Mouse (Mus musculus): ENCODE results near the gene Mybph. TPM values are rescaled to one million over a fixed set of nuclear protein-coding genes. Genes with fewer than 3 reads are reported as not detected.

Mybph gene
- total and polyA plus RNA-seq, 2 experiments from 2014 or later, result 0.12 TPM; not detected in 1

DNA sequence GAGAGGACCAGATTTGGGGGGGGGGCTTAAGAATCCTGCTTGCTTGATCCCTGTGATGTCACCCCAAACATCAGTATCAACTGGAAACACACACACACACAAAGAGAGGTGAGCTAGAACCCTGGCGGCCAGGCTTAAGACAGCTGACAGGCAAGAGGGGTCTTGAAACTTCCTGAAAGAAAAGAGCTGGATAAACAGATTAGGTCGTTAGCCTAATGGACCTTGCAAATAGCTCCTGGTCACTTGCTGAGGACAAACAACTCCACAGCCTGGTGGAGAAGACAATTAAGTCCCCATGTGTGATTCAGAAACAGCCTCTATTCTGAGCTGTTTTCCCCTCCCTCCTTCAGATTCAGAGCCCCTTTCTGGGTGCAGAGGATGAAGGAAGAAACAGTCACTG lies 18.4 kb downstream of the Mybph start:
- 51% methylated on average over 2 of the region's 2 CpGs for WGBS
- H3K27me3 ChIP-seq (ENCODE audit: control insufficient read depth, insufficient read depth, low read length), result no peaks in the 10 kb centered on the region
- no peak for ATAC-seq (ENCODE audit: insufficient read depth, low read depth)

DNA sequence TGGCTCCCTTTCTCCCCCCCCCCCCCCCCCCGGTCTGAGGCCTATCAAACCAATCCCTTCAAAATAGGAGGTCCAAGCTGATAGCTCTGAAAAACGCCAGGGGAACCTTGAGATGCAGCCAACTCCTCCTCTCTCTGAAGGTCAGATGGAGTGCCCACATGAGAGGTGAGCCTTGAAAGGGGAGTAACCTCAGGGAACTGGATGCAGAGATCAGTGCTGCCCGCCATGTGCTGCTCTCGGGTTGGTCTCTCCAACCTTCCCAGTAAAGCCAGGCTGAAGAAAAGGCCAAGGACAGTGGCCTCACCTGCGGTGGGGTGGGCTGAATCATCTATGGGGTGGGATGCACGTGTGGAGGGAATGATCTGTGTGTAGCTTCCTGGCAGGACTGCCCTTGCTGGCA lies 19.1 kb downstream of the Mybph start:
- DNase-seq (ENCODE audit: low spot score) (no peak), ATAC-seq (ENCODE audit: insufficient read depth, low read depth) (no peak)
- Histone ChIP-seq H3K9ac (replicated peaks; ENCODE audit: low read depth, low read length) (no peak overlapping the region), H3K27ac (ENCODE audit: low read depth) (no peak overlapping the region), H3K4me1 (ENCODE audit: control insufficient read depth, insufficient read depth) (peaks cover 31% of the 10 kb centered on the region), H3K36me3 (replicated peaks; ENCODE audit: control insufficient read depth, insufficient read depth, low read length) (no peaks in the 10 kb centered on the region), H3K4me3 (ENCODE audit: low read depth, low read length) (no peak overlapping the region), H3K9me3 (replicated peaks; ENCODE audit: control insufficient read depth, low read length) (0 out of 2 replicates have a peak, but pooled peaks cover 2% of the 10 kb centered on the region), H3K27me3 (ENCODE audit: control insufficient read depth, insufficient read depth, low read length) (no peaks in the 10 kb centered on the region), H3K4me2 (ENCODE audit: low read depth, low read length) (no peak overlapping the region)
- WGBS, result 71% methylated on average over 6 of the region's 6 CpGs
- TF ChIP-seq EP300 (IDR thresholded peaks at IDR 0.05; ENCODE audit: low read depth) (no peak), CTCF (IDR thresholded peaks at IDR 0.05; ENCODE audit: low read depth) (no peak)

More for the DNA sequence above, 18.4 kb downstream of the Mybph start:
- no peak overlapping the region for H3K9ac ChIP-seq (replicated peaks; ENCODE audit: low read depth, low read length)
- TF ChIP-seq CTCF (IDR thresholded peaks at IDR 0.05; ENCODE audit: low read depth) (no peak), EP300 (IDR thresholded peaks at IDR 0.05; ENCODE audit: low read depth) (no peak)
- no peak overlapping the region for H3K4me2 ChIP-seq (ENCODE audit: low read depth, low read length)
- no peak for DNase-seq (ENCODE audit: low spot score)
- 0 out of 2 replicates have a peak, but pooled peaks cover 2% of the 10 kb centered on the region for H3K9me3 ChIP-seq (replicated peaks; ENCODE audit: control insufficient read depth, low read length)
- H3K4me3 ChIP-seq (ENCODE audit: low read depth, low read length), result no peak overlapping the region
- no peak overlapping the region for H3K27ac ChIP-seq (ENCODE audit: low read depth)
- H3K36me3 ChIP-seq (replicated peaks; ENCODE audit: control insufficient read depth, insufficient read depth, low read length), result no peaks in the 10 kb centered on the region
- peaks cover 27% of the 10 kb centered on the region for H3K4me1 ChIP-seq (ENCODE audit: control insufficient read depth, insufficient read depth)

DNA sequence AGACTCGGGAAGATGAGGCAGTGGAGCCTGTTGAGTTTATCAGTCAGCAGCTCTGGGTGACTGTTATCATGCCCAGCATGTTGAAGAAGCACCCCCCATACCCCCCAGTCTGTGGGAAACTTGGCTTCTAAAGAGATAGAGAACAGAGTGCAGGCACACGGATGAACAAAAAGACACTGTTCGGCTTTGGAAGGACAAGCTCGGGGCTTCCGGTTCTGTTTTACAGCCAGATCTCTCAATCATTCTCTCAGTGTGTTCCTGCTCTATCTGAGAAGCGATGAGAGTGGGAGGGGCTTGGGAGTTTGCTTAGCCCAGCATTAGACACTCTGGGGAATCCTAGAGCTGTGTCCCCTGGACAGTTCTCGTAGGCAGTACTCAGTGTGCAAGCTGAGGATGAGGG lies 20.2 kb downstream of the Mybph start:
- Histone ChIP-seq H3K9ac (replicated peaks; ENCODE audit: low read depth, low read length) (no peak overlapping the region), H3K9me3 (replicated peaks; ENCODE audit: control insufficient read depth, low read length) (no peaks in the 10 kb centered on the region), H3K4me2 (ENCODE audit: low read depth, low read length) (no peak overlapping the region), H3K4me3 (ENCODE audit: low read depth, low read length) (no peak overlapping the region), H3K36me3 (replicated peaks; ENCODE audit: control insufficient read depth, insufficient read depth, low read length) (no peaks in the 10 kb centered on the region), H3K27ac (ENCODE audit: low read depth) (no peak overlapping the region), H3K27me3 (ENCODE audit: control insufficient read depth, insufficient read depth, low read length) (no peaks in the 10 kb centered on the region), H3K4me1 (ENCODE audit: control insufficient read depth, insufficient read depth) (peaks cover 31% of the 10 kb centered on the region)
- TF ChIP-seq CTCF (IDR thresholded peaks at IDR 0.05; ENCODE audit: low read depth) (no peak), EP300 (IDR thresholded peaks at IDR 0.05; ENCODE audit: low read depth) (no peak)
- DNase-seq (ENCODE audit: low spot score) (no peak), ATAC-seq (ENCODE audit: insufficient read depth, low read depth) (0 out of 2 replicates have a peak, but pooled peaks have one; percentile 24)
- 37% methylated on average over 7 of the region's 7 CpGs for WGBS

DNA sequence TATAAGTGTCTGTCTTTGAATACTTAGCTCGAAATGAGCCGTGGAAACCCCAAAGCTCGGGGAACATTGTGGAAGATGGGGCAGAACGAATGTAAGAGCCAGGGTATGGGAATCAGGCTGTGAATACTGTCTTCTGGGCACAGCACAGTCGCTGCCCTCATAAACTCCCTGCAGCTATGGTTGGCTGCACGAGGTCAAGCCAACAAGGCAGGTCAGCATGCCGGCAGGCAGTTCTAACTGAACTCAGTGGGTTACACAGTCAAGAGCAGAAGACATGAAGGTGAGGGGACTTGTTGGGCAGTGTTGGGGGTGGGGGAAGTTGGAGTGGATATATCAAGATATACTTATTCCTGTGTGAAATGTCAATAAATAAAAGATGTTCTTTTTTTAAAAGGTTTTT lies 21.8 kb downstream of the Mybph start:
- Histone ChIP-seq H3K4me1 (ENCODE audit: control insufficient read depth, insufficient read depth) (peaks cover 30% of the 10 kb centered on the region), H3K4me3 (ENCODE audit: low read depth, low read length) (no peak overlapping the region), H3K4me2 (ENCODE audit: low read depth, low read length) (no peak overlapping the region), H3K9ac (replicated peaks; ENCODE audit: low read depth, low read length) (no peak overlapping the region), H3K9me3 (replicated peaks; ENCODE audit: control insufficient read depth, low read length) (no peaks in the 10 kb centered on the region), H3K27me3 (ENCODE audit: control insufficient read depth, insufficient read depth, low read length) (no peaks in the 10 kb centered on the region), H3K27ac (ENCODE audit: low read depth) (no peak overlapping the region), H3K36me3 (replicated peaks; ENCODE audit: control insufficient read depth, insufficient read depth, low read length) (no peaks in the 10 kb centered on the region)
- TF ChIP-seq CTCF (IDR thresholded peaks at IDR 0.05; ENCODE audit: low read depth) (no peak), EP300 (IDR thresholded peaks at IDR 0.05; ENCODE audit: low read depth) (no peak)
- WGBS, result 82% methylated on average over 7 of the region's 7 CpGs
- ATAC-seq (ENCODE audit: insufficient read depth, low read depth) (no peak), DNase-seq (ENCODE audit: low spot score) (no peak)

DNA sequence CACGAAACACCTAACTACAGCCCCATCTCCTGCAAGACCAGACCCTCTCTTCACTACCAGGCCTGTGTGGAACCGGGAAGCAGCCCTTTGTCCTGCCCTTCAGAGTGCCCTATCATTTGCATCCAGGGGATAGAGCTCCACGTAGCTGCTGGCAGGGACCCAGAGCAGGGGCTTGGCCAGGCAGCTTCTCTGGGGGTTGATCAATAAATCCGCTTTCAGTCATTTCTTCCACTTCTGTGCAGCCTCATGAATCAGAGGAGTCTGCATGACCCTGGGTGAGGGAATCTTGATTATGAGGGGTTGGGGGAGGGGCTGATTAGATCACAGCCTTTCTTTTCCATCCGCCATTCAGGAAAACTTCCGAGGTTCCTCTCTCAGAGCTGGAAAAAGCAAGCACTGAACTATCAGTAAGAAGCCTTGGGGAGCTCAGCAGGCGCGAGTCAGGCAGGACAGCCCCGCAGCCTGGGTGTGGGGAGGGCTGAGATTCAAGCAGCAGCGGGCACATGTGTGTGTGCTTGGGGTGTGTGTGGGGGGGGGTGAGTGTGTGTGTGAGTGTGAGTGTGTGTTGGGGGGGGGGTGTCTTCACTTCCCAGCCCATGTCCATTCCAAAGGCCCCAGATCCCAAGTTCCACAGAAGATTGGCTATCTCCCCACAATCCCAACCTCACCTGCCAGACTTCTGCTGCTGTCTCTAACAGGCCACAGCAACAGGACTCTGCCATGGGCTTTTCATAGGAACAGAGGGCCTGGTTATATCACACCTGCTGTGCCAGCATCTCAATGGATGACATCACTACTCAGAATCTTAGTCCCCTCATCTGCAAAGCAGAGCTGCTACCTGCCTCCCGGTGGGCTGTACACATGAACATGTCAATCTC lies 22.7 kb downstream of the Mybph start:
- no peaks in the 10 kb centered on the region for H3K9me3 ChIP-seq (replicated peaks; ENCODE audit: control insufficient read depth, low read length)
- H3K4me1 ChIP-seq (ENCODE audit: control insufficient read depth, insufficient read depth), result peaks cover 25% of the 10 kb centered on the region
- H3K27ac ChIP-seq (ENCODE audit: low read depth), result no peak overlapping the region
- H3K36me3 ChIP-seq (replicated peaks; ENCODE audit: control insufficient read depth, insufficient read depth, low read length), result no peaks in the 10 kb centered on the region
- H3K4me3 ChIP-seq (ENCODE audit: low read depth, low read length), result no peak overlapping the region
- TF ChIP-seq EP300 (IDR thresholded peaks at IDR 0.05; ENCODE audit: low read depth) (no peak), CTCF (IDR thresholded peaks at IDR 0.05; ENCODE audit: low read depth) (no peak)
- H3K4me2 ChIP-seq (ENCODE audit: low read depth, low read length), result no peak overlapping the region
- ATAC-seq (ENCODE audit: insufficient read depth, low read depth) (no peak), DNase-seq (ENCODE audit: low spot score) (no peak)
- H3K9ac ChIP-seq (replicated peaks; ENCODE audit: low read depth, low read length), result no peak overlapping the region
- 46% methylated on average over 11 of the region's 11 CpGs for WGBS
- no peaks in the 10 kb centered on the region for H3K27me3 ChIP-seq (ENCODE audit: control insufficient read depth, insufficient read depth, low read length)
